In the genomic region with DNA sequence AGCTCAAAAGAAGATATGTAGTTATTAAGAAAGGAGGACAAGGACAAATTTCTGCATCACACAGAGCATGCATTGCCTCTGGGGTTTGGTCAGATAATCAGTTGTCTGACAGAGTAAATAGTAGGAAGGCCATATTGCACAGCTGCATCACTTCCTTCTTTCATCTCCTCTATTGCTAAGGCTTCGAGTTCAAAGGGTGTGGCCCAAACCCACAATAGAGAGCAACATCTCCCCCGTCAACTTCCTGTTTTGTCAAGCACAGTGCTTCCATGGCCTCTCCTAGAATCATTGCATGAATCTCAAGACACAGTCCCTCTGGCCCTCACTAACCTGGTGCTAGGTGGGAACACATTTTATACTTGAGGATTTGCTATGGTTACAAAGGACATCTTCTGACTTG, we compare ENCODE assay signal across 31 mouse cellular contexts. TPM values are rescaled to one million over a fixed set of nuclear protein-coding genes. Genes with fewer than 3 reads are reported as not detected.
DNase-seq lines count a peak whose midpoint lies in the region; ATAC-seq and TF ChIP-seq lines count a peak whose summit lies in the region.
"Had no signal": no experiment of that assay in that cellular context is flagged by ENCODE, and none has a peak within 500 bp of the region (broad histone marks: within the 10 kb centered on the region; RNA-seq: fewer than 3 reads in every experiment).

No protein-coding gene starts in this region.

- no peak overlapping the region for H3K9ac ChIP-seq in CH12.LX (ENCODE audit: insufficient read depth, low read depth)
- no peak overlapping the region for H3K9ac ChIP-seq in hindbrain, embryonic 14.5 days
- H3K9ac ChIP-seq: embryonic facial prominence, embryonic 12.5 days; hindbrain, embryonic 13.5 days; intestine, embryonic 15.5 days; limb, embryonic 15.5 days; liver, embryonic 15.5 days; midbrain, embryonic 12.5 days had no signal

- DNase-seq in lung, adult 18-20 months: peak; percentile 2 to 5
- DNase-seq in lung, adult 2 months: no peak
- DNase-seq in CH12.LX (ENCODE audit: extremely low read depth): peak; percentile 78
- DNase-seq in hindbrain, embryonic 14.5 days (ENCODE audit: low spot score): no peak
- no peak for DNase-seq in gastrocnemius, postnatal 4 days (ENCODE audit: low spot score in 2 of 2)
- DNase-seq in layer of hippocampus, adult 8-10 months (ENCODE audit: low spot score in 2 of 2): no peak
- DNase-seq: adrenal gland, postnatal 14 days; cerebellum, adult 9-11 months; gastrocnemius, postnatal 10 days; heart, postnatal 10 days; kidney, postnatal 4 days; lung, postnatal 14 days; thymus, postnatal 14 days had no signal

- H3K4me1 ChIP-seq in lung, adult 2 months (ENCODE audit: control insufficient read depth, insufficient read depth, low read length): no peaks in the 10 kb centered on the region
- peaks cover 10 to 17% of the 10 kb centered on the region in 2 experiments for H3K4me1 ChIP-seq in CH12.LX (ENCODE audit: control insufficient read depth in 1 of 2, insufficient read depth in 2 of 2)
- H3K4me1 ChIP-seq in hindbrain, embryonic 14.5 days (replicated peaks; ENCODE audit: control insufficient read depth, insufficient read depth, low read length): no peaks in the 10 kb centered on the region
- H3K4me1 ChIP-seq: embryonic facial prominence, embryonic 12.5 days; hindbrain, embryonic 13.5 days; intestine, embryonic 15.5 days; limb, embryonic 15.5 days; liver, embryonic 15.5 days; midbrain, embryonic 12.5 days had no signal

- no peaks in the 10 kb centered on the region for H3K9me3 ChIP-seq in CH12.LX (replicated peaks; ENCODE audit: low read length)
- H3K9me3 ChIP-seq in hindbrain, embryonic 14.5 days (ENCODE audit: control insufficient read depth, low read length): 0 out of 2 replicates have a peak, but pooled peaks cover 23% of the 10 kb centered on the region
- H3K9me3 ChIP-seq: embryonic facial prominence, embryonic 12.5 days; intestine, embryonic 15.5 days; liver, embryonic 15.5 days had no signal

- no peak overlapping the region for H3K27ac ChIP-seq in CH12.LX (ENCODE audit: insufficient read depth, low read depth)
- H3K27ac ChIP-seq in hindbrain, embryonic 14.5 days: no peak overlapping the region
- H3K27ac ChIP-seq: embryonic facial prominence, embryonic 12.5 days; hindbrain, embryonic 13.5 days; intestine, embryonic 15.5 days; limb, embryonic 15.5 days; liver, embryonic 15.5 days; midbrain, embryonic 12.5 days; stomach, postnatal 0 days had no signal

- in situ Hi-C loops in CH12.LX (cut with MboI; ENCODE audit: low pct_ligation_motif_present, low pct_unique_long_range_greater_than_20kb, low sequenced_read_pairs): no loop called here

- peak; percentile 69 for ATAC-seq in granulocyte monocyte progenitor cell, adult 5-6 weeks (replicated peaks; ENCODE audit: poor library complexity, severe bottlenecking)
- 0 out of 2 replicates have a peak, but pooled peaks have one; percentile 55 for ATAC-seq in neutrophil, adult 5-6 weeks (ENCODE audit: extremely low read depth, insufficient number of reproducible peaks, low FRiP score, poor library complexity, severe bottlenecking)
- no peak for ATAC-seq in hindbrain, embryonic 14.5 days (ENCODE audit: low FRiP score)
- ATAC-seq: forebrain, embryonic 14.5 days; intestine, embryonic 15.5 days had no signal

- 57% methylated on average over 2 of the region's 2 CpGs for WGBS in lung, adult 2 months
- 80% methylated on average over 2 of the region's 2 CpGs for WGBS in hindbrain, embryonic 14.5 days

- peaks cover 11% of the 10 kb centered on the region for H3K27me3 ChIP-seq in CH12.LX (replicated peaks)
- H3K27me3 ChIP-seq in hindbrain, embryonic 14.5 days (ENCODE audit: control insufficient read depth, insufficient read depth, low read length): no peaks in the 10 kb centered on the region
- H3K27me3 ChIP-seq: embryonic facial prominence, embryonic 12.5 days; hindbrain, embryonic 13.5 days; intestine, embryonic 15.5 days; limb, embryonic 15.5 days; liver, embryonic 15.5 days; midbrain, embryonic 12.5 days had no signal

- no peaks in the 10 kb centered on the region for H3K79me2 ChIP-seq in CH12.LX (replicated peaks; ENCODE audit: control insufficient read depth, extremely low read depth, insufficient read depth, poor library complexity, severe bottlenecking)

- no peak overlapping the region for H3K4me2 ChIP-seq in CH12.LX (ENCODE audit: insufficient read depth, low read depth, poor library complexity, severe bottlenecking)
- H3K4me2 ChIP-seq in hindbrain, embryonic 14.5 days (replicated peaks): no peak overlapping the region
- H3K4me2 ChIP-seq: embryonic facial prominence, embryonic 12.5 days; heart, embryonic 11.5 days; hindbrain, embryonic 13.5 days; intestine, embryonic 15.5 days; limb, embryonic 15.5 days; liver, embryonic 15.5 days; midbrain, embryonic 12.5 days had no signal

- no peak for TF ChIP-seq CTCF in lung, adult 2 months (IDR thresholded peaks at IDR 0.05; ENCODE audit: insufficient read depth, low read length)
- TF ChIP-seq CTCF in CH12.LX (conservative IDR thresholded peaks at IDR 0.05 in 1 of 2, IDR thresholded peaks at IDR 0.05 in 1 of 2; ENCODE audit: low read depth in 2 of 2, low read length in 2 of 2): no peak

- no peak for TF ChIP-seq POLR2A in lung, adult 2 months (IDR thresholded peaks at IDR 0.05; ENCODE audit: borderline replicate concordance, extremely low read depth, low read depth, low read length)
- no peak for TF ChIP-seq POLR2A in CH12.LX (IDR thresholded peaks at IDR 0.05; ENCODE audit: low read depth, low read length)

- no peak for TF ChIP-seq RAD21 in CH12.LX (IDR thresholded peaks at IDR 0.05; ENCODE audit: low read depth, low read length)

- H3K4me3 ChIP-seq in lung, adult 2 months (replicated peaks; ENCODE audit: extremely low read depth, low read depth, low read length): no peak overlapping the region
- no peak overlapping the region for H3K4me3 ChIP-seq in CH12.LX (replicated peaks in 1 of 3; ENCODE audit: low read depth in 2 of 3, low read length in 2 of 3, poor library complexity in 1 of 3)
- no peak overlapping the region for H3K4me3 ChIP-seq in hindbrain, embryonic 14.5 days (replicated peaks; ENCODE audit: low read length)
- H3K4me3 ChIP-seq: embryonic facial prominence, embryonic 12.5 days; erythroblast, embryonic 14.5 days; hindbrain, embryonic 13.5 days; intestine, embryonic 15.5 days; limb, embryonic 15.5 days; liver, embryonic 15.5 days; midbrain, embryonic 12.5 days had no signal

- dilution Hi-C loops in CH12.LX (cut with MboI; ENCODE audit: extremely low pct_ligation_motif_present, extremely low pct_unique_long_range_greater_than_20kb, low sequenced_read_pairs): no loop called here

- peak; percentile 68 for TF ChIP-seq EP300 in CH12.LX (IDR thresholded peaks at IDR 0.05; ENCODE audit: low read length)

- H3K36me3 ChIP-seq in CH12.LX (replicated peaks in 1 of 2; ENCODE audit: control insufficient read depth in 1 of 2, insufficient read depth in 1 of 2, low read length in 1 of 2): no peaks in the 10 kb centered on the region
- H3K36me3 ChIP-seq in hindbrain, embryonic 14.5 days (replicated peaks; ENCODE audit: control insufficient read depth, insufficient read depth): no peaks in the 10 kb centered on the region
- H3K36me3 ChIP-seq: embryonic facial prominence, embryonic 12.5 days; hindbrain, embryonic 13.5 days; intestine, embryonic 15.5 days; limb, embryonic 15.5 days; liver, embryonic 15.5 days; midbrain, embryonic 12.5 days had no signal

RNA-seq across cellular contexts. Expression of a gene that starts 12.8 kb away (rescaled TPM):
- polyA plus RNA-seq in lung, adult 2 months (2012; rRNA removed): not detected in 2 replicates
- total RNA-seq in CH12.LX (2012; rRNA removed) (not detected in 2 replicates), CH12.LX (2014; rRNA removed) (not detected in 2 replicates)
- not detected in 2 replicates for polyA plus RNA-seq in CH12.LX (2012; ENCODE audit: insufficient read length, low read depth)
- not detected in 2 replicates for total RNA-seq in granulocyte monocyte progenitor cell, adult 5-6 weeks (2014; fragmentation: Nextera tagmentation)
- total RNA-seq in granulocyte monocyte progenitor cell, adult 5-6 weeks (2017): not detected in 2 replicates
- not detected in 2 replicates for total RNA-seq in neutrophil, adult 5-6 weeks (2017)
- not detected in 2 replicates for polyA plus RNA-seq in hindbrain, embryonic 14.5 days (2014; fragmentation: Nextera tagmentation; extraction: Ambion mirVana)
- total RNA-seq in gastrocnemius, postnatal 4 days (2021): not detected
- total RNA-seq in layer of hippocampus, adult 8-10 months (2022): not detected
- total RNA-seq: adrenal gland, postnatal 14 days; gastrocnemius, postnatal 10 days; heart, postnatal 10 days; layer of hippocampus, postnatal 14 days; left cerebral cortex, postnatal 36 days had no signal
- polyA plus RNA-seq: brain, embryonic 14.5 days; cortical plate, adult 2 months; embryonic facial prominence, embryonic 12.5 days; erythroblast, embryonic 14.5 days; forebrain, embryonic 14.5 days; heart, embryonic 11.5 days; hindbrain, embryonic 13.5 days; intestine, embryonic 15.5 days; kidney, embryonic 14.5 days; limb, embryonic 15.5 days; liver, embryonic 15.5 days; midbrain, embryonic 12.5 days; neural tube, embryonic 14.5 days; stomach, postnatal 0 days had no signal

RNA-seq across cellular contexts. Expression of a gene that starts 31.0 kb away (rescaled TPM):
- not detected in 2 replicates for polyA plus RNA-seq in lung, adult 2 months (2012; rRNA removed)
- total RNA-seq in CH12.LX (2012; rRNA removed) (not detected in 2 replicates), CH12.LX (2014; rRNA removed) (not detected in 2 replicates)
- not detected in 2 replicates for polyA plus RNA-seq in CH12.LX (2012; ENCODE audit: insufficient read length, low read depth)
- not detected in 2 replicates for total RNA-seq in granulocyte monocyte progenitor cell, adult 5-6 weeks (2014; fragmentation: Nextera tagmentation)
- not detected in 2 replicates for total RNA-seq in granulocyte monocyte progenitor cell, adult 5-6 weeks (2017)
- not detected in 2 replicates for total RNA-seq in neutrophil, adult 5-6 weeks (2017)
- not detected in 2 replicates for polyA plus RNA-seq in hindbrain, embryonic 14.5 days (2014; fragmentation: Nextera tagmentation; extraction: Ambion mirVana)
- total RNA-seq in gastrocnemius, postnatal 4 days (2021): not detected
- not detected for total RNA-seq in layer of hippocampus, adult 8-10 months (2022)
- total RNA-seq: adrenal gland, postnatal 14 days; gastrocnemius, postnatal 10 days; heart, postnatal 10 days; layer of hippocampus, postnatal 14 days; left cerebral cortex, postnatal 36 days had no signal
- polyA plus RNA-seq: brain, embryonic 14.5 days; cortical plate, adult 2 months; embryonic facial prominence, embryonic 12.5 days; erythroblast, embryonic 14.5 days; forebrain, embryonic 14.5 days; heart, embryonic 11.5 days; hindbrain, embryonic 13.5 days; intestine, embryonic 15.5 days; kidney, embryonic 14.5 days; limb, embryonic 15.5 days; liver, embryonic 15.5 days; midbrain, embryonic 12.5 days; neural tube, embryonic 14.5 days; stomach, postnatal 0 days had no signal

RNA-seq across cellular contexts. Expression of a gene that starts 44.3 kb away (rescaled TPM):
- polyA plus RNA-seq in lung, adult 2 months (2012; rRNA removed): not detected in 2 replicates
- total RNA-seq in CH12.LX (2012; rRNA removed) (not detected in 2 replicates), CH12.LX (2014; rRNA removed) (not detected in 2 replicates)
- not detected in 2 replicates for polyA plus RNA-seq in CH12.LX (2012; ENCODE audit: insufficient read length, low read depth)
- not detected in 2 replicates for total RNA-seq in granulocyte monocyte progenitor cell, adult 5-6 weeks (2014; fragmentation: Nextera tagmentation)
- total RNA-seq in granulocyte monocyte progenitor cell, adult 5-6 weeks (2017): not detected in 2 replicates
- total RNA-seq in neutrophil, adult 5-6 weeks (2017): not detected in 2 replicates
- polyA plus RNA-seq in hindbrain, embryonic 14.5 days (2014; fragmentation: Nextera tagmentation; extraction: Ambion mirVana): not detected in 2 replicates
- not detected for total RNA-seq in gastrocnemius, postnatal 4 days (2021)
- total RNA-seq in layer of hippocampus, adult 8-10 months (2022): not detected
- total RNA-seq: adrenal gland, postnatal 14 days; gastrocnemius, postnatal 10 days; heart, postnatal 10 days; layer of hippocampus, postnatal 14 days; left cerebral cortex, postnatal 36 days had no signal
- polyA plus RNA-seq: brain, embryonic 14.5 days; cortical plate, adult 2 months; embryonic facial prominence, embryonic 12.5 days; erythroblast, embryonic 14.5 days; forebrain, embryonic 14.5 days; heart, embryonic 11.5 days; hindbrain, embryonic 13.5 days; intestine, embryonic 15.5 days; kidney, embryonic 14.5 days; limb, embryonic 15.5 days; liver, embryonic 15.5 days; midbrain, embryonic 12.5 days; neural tube, embryonic 14.5 days; stomach, postnatal 0 days had no signal

RNA-seq across cellular contexts. Expression of a gene that starts 44.4 kb away (rescaled TPM):
- not detected in 2 replicates for polyA plus RNA-seq in lung, adult 2 months (2012; rRNA removed)
- total RNA-seq in CH12.LX (2012; rRNA removed): not detected in 2 replicates
- total RNA-seq in CH12.LX (2014; rRNA removed): not detected in 2 replicates
- not detected in 2 replicates for polyA plus RNA-seq in CH12.LX (2012; ENCODE audit: insufficient read length, low read depth)
- total RNA-seq in granulocyte monocyte progenitor cell, adult 5-6 weeks (2014; fragmentation: Nextera tagmentation): not detected in 2 replicates
- not detected in 2 replicates for total RNA-seq in granulocyte monocyte progenitor cell, adult 5-6 weeks (2017)
- not detected in 2 replicates for total RNA-seq in neutrophil, adult 5-6 weeks (2017)
- polyA plus RNA-seq in hindbrain, embryonic 14.5 days (2014; fragmentation: Nextera tagmentation; extraction: Ambion mirVana): not detected in 2 replicates
- total RNA-seq in gastrocnemius, postnatal 4 days (2021): not detected
- not detected for total RNA-seq in layer of hippocampus, adult 8-10 months (2022)
- total RNA-seq: adrenal gland, postnatal 14 days; gastrocnemius, postnatal 10 days; heart, postnatal 10 days; layer of hippocampus, postnatal 14 days; left cerebral cortex, postnatal 36 days had no signal
- polyA plus RNA-seq: brain, embryonic 14.5 days; cortical plate, adult 2 months; embryonic facial prominence, embryonic 12.5 days; erythroblast, embryonic 14.5 days; forebrain, embryonic 14.5 days; heart, embryonic 11.5 days; hindbrain, embryonic 13.5 days; intestine, embryonic 15.5 days; kidney, embryonic 14.5 days; limb, embryonic 15.5 days; liver, embryonic 15.5 days; midbrain, embryonic 12.5 days; neural tube, embryonic 14.5 days; stomach, postnatal 0 days had no signal

RNA-seq across cellular contexts. Expression of a gene that starts 52.6 kb away (rescaled TPM):
- polyA plus RNA-seq in lung, adult 2 months (2012; rRNA removed): not detected in 2 replicates
- total RNA-seq in CH12.LX (2012; rRNA removed): not detected in 2 replicates
- not detected in 2 replicates for total RNA-seq in CH12.LX (2014; rRNA removed)
- not detected in 2 replicates for polyA plus RNA-seq in CH12.LX (2012; ENCODE audit: insufficient read length, low read depth)
- not detected in 2 replicates for total RNA-seq in granulocyte monocyte progenitor cell, adult 5-6 weeks (2014; fragmentation: Nextera tagmentation)
- total RNA-seq in granulocyte monocyte progenitor cell, adult 5-6 weeks (2017): not detected in 2 replicates
- 0.12 TPM in 1 of 2 replicates, not detected in the other for total RNA-seq in neutrophil, adult 5-6 weeks (2017)
- not detected in 2 replicates for polyA plus RNA-seq in hindbrain, embryonic 14.5 days (2014; fragmentation: Nextera tagmentation; extraction: Ambion mirVana)
- not detected for total RNA-seq in gastrocnemius, postnatal 4 days (2021)
- total RNA-seq in layer of hippocampus, adult 8-10 months (2022): not detected
- total RNA-seq: adrenal gland, postnatal 14 days; gastrocnemius, postnatal 10 days; heart, postnatal 10 days; layer of hippocampus, postnatal 14 days; left cerebral cortex, postnatal 36 days had no signal
- polyA plus RNA-seq: brain, embryonic 14.5 days; cortical plate, adult 2 months; embryonic facial prominence, embryonic 12.5 days; erythroblast, embryonic 14.5 days; forebrain, embryonic 14.5 days; heart, embryonic 11.5 days; hindbrain, embryonic 13.5 days; intestine, embryonic 15.5 days; kidney, embryonic 14.5 days; limb, embryonic 15.5 days; liver, embryonic 15.5 days; midbrain, embryonic 12.5 days; neural tube, embryonic 14.5 days; stomach, postnatal 0 days had no signal

Comparison
In these comparisons a context has a peak if more than half of its experiments do, and no peak if none do; other contexts are left out.
1. DNase-seq: peak in lung, adult 18-20 months (2 of 2) and CH12.LX (single experiment); none in lung, adult 2 months (single experiment), hindbrain, embryonic 14.5 days (single experiment), gastrocnemius, postnatal 4 days (0 of 2) and layer of hippocampus, adult 8-10 months (0 of 2).